Mouse (Mus musculus) embryo, embryonic 11 days (tissue): ENCODE data around the gene Wtip.
"Not testable (repeated sequence)": the region's sequence is repeated elsewhere in the genome, so short reads cannot be mapped to it uniquely, and the experiment has no call there.

Experiments
- DNase-seq: peaks from one replicate; pipeline ENCODE4 v3.0.0-alpha.2; 2015

Gene Wtip

GRCm38 (mm10) chr7:34116601-34117000, 16.5 kb downstream of the Wtip start:
- no peak for DNase-seq

- no peak for DNase-seq
These were observed 23.9 kb downstream of the Wtip start for GRCm38 (mm10) chr7:34109190-34109589.

- DNase-seq: no peak
These were observed 31.8 kb downstream of the Wtip start for GRCm38 (mm10) chr7:34101276-34101675.

GRCm38 (mm10) chr7:34100002-34100401, 33.1 kb downstream of the Wtip start:
- DNase-seq: no peak

- DNase-seq: no peak
These were observed 38.1 kb downstream of the Wtip start, which contains the start of gene Scgb1b30 for GRCm38 (mm10) chr7:34094911-34095481. Gene Scgb1b30 (plus strand): TSS chr7:34095431.

- DNase-seq: not testable (repeated sequence)
These were observed 64.9 kb downstream of the Wtip start for GRCm38 (mm10) chr7:34068132-34068531.
